Mouse (Mus musculus) kidney, adult 2 months (tissue): ENCODE measurements around the gene Tmem178b.

Experiments used
- CTCF ChIP-seq: fragments of 200-500 bp; conservative IDR thresholded peaks from 2 replicates; pipeline ENCODE4 v1.5.1; 2011; ENCODE audit warnings: low read depth, mild to moderate bottlenecking, control low read depth, low read length, moderate library complexity, mixed read lengths; ENCODE audit not compliant: insufficient read depth, insufficient read length
- POLR2A ChIP-seq: fragments of 200-500 bp; IDR thresholded peaks from one replicate; pipeline ENCODE4 v1.6.1; 2011; ENCODE audit warnings: low read depth, low read length, control low read depth

- TF ChIP-seq CTCF (no peak), POLR2A (no peak)
Observed at GRCm38 (mm10) chr6:39872901-39873591, at the start of gene Tmem178b.
